Mouse (Mus musculus) MN1 (cell line): ENCODE results near the gene Ip6k1.
"Not testable (repeated sequence)": the region's sequence is repeated elsewhere in the genome, so short reads cannot be mapped to it uniquely, and the experiment has no call there.

Experiments
- DNase-seq: peaks from one replicate; pipeline ENCODE4 v3.0.0-alpha.2; 2016; ENCODE audit warnings: low spot score

Gene Ip6k1

DNA sequence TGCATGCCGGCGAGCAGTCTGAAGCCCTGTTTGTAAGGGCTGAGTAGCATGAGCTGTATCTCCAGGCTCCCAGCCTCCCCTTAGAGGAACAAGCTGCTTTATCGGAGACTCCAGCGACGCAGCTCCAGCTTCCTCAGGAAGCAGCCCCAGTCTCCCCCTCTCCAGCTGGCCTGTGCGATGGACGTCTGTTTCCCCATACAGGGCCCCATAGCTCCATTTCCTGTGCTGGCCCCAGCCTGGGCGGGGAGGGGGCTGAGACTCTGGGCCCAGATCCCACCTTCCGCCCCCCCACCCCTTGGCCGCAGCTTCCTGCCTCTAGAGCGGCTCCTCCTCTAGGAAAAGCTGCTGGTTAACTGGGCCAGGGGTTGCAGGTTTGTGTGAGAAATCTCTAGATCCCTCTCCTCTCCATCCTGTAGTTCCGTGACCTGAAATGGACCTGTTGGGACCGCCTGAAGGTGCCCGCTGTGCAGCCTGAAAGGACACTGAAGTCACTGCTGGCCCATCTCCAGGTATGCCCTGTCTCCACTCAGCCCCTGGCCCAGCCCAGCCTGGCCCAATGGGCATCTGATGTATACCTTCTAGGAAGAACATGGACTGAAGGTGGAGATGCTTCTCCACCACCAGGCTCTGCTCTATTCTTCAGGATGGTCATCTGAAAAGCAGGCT lies 19.5 kb upstream of the Ip6k1 start, which contains the start of gene Gm20661:
TSS of gene Gm20661 (plus strand) at position 378 of the 666 bp plus-strand sequence.
- peak; percentile 21 for DNase-seq

DNA sequence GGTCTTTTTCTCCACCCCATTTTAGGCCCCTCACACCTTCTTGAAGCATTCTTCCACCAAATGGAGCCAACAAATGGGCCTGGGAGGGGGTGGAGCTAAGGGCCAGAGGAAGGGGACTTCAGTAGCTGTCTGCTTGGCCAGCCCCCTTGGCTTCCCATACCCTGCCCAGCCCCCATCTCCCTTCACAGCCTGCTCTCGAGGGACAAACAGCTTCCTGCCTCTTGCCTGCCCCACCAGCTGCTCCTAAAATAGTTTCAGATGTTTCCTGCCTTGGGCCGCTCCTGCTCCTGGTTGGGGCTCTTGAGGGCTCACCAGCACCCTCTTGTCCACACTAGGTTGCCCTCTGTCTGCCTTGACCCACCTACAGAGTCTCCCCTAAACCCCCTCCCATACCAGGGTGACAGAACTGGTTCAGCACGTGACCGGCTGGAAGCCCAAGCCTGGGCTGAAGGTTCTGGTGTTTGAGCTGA lies 18.8 kb upstream of the Ip6k1 start:
- DNase-seq: peak; percentile 21

DNA sequence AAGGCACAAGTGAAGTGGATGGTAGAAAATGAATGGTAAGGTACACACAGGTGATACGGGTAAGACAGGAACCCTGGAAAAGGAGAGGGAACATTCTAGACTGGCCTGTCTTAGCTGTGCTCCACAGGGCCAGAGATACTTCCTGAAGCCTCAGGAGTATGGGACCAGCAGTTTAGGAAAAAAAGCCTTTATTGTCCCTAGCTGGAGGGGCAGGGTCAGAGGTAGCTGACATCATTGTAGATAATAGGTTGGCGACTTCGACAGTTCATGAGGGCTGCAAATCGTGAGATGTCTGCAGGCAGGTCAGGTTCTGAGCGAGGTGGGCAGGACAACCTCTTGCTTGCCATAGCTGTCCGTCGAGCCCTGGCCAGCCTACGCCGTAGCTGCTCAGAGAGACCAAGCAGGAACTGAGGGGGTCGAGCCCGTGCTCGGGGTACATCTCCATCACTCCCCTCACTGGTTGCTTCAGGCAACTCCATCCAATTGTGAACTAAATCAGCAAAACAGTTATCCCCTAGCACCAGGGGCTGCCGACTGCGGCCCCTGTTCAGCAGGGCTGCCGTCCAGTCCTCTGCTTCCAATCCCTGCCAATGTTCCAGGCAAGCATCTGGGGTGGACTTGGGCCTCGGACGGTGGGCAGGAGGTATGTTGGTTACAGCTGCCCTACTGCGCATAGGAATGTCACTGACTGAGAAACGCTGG lies 18.1 kb upstream of the Ip6k1 start:
- DNase-seq: no peak

DNA sequence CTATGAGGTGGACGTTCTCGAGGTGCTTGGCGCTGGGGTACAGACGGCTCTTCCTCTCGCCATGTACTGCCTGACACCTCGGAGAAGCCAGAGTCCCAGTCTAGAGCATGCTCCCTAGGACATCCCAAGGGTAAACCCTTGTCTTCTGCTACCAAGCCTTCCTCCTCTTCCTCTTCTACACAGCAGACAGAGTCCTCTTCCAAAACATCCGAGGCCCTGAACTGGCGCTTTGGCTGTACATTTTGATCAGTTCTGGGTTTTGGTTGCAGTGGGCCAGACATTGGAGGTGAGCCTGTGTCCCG lies 17.6 kb upstream of the Ip6k1 start:
- no peak for DNase-seq

DNA sequence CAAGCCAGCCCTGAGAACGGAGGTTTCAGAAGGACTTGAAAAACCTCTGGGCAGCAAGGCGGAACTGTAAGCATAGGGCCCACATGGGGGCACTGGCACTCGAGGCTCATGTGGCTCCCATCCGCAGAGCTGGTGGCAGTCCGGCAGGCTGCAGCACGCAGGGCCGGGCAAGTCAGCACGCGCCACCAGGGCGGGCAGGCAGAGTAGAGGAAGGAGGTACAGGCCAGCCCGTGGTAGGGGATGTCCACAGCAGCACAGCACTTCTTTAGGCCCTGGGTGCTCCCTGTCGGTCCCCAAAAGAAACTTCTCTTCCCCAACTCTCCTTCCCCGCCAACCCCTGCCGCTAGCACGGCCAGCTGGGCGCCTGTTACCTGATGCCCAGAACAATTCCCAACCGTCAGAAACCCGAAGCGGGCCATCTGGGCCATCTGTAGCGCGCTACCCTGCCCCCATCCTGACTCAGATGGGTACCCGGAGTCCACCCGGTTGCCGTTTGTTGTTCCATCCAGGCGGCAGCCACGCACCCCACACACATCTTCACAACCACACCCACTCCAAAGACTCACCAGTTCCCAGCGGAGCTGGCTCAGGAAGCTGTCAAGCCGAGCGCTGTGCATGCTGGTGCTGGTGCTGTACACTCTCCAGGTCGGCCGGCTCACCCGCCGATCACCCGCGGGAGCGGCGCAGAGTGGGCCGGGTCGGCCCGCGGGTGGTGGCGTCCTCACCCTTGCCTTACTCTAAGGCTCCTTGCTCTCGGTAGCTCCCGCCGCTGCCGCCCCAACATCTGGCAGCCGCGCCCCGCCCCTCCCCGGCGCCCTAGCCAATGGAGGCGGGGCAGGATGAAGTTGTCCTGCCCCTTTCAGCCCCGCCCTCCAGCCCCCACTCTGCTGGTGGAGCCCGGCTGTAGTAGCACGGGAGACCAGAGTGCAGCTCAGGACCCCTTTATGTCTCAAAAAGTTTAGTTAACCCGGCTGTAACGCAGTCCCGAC lies 16.9 kb upstream of the Ip6k1 start, which contains the start of gene Inka1:
TSS of gene Inka1 (minus strand) at position 749 of the 989 bp plus-strand sequence.
- DNase-seq: peak; percentile 85

DNA sequence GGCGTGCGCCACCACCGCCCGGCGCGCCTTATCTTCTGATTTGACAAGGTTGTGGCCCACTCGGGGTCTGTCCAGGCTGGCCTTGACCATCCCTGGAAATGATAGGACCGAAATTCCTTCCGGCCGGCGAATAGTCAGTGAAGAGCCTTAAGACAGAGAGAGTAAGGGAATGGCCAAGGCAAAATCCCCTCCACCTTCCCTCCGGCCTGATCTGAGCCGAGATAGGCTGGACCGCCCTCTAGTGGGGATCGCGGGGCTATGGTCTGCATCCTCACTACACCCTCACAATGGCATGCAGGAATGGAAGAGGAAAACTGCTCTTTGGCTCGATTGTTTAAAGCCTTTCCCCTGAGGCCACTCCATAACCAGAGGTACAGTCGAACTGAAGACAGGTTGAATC lies 15.9 kb upstream of the Ip6k1 start:
- DNase-seq: peak; percentile 85

DNA sequence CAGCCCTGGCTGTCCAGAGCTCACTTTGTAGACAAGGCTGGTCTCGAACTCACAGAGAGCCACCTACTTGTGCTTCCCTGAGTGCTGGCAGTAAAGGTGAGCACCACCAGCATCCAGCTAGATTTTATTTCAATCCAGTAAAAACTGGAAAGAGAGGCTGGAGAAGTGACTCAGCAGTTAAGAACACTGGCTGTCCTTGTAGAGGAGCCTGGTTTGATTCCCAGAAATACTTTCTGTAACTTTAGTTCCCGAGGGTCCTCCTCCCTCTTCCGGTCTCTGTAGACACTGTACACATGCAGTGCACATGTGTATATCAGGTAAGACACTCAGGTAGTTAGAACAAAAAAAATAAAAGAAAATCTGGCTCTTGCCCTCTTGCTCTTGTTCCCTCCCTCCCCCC lies 14.4 kb upstream of the Ip6k1 start:
- DNase-seq: no peak

DNA sequence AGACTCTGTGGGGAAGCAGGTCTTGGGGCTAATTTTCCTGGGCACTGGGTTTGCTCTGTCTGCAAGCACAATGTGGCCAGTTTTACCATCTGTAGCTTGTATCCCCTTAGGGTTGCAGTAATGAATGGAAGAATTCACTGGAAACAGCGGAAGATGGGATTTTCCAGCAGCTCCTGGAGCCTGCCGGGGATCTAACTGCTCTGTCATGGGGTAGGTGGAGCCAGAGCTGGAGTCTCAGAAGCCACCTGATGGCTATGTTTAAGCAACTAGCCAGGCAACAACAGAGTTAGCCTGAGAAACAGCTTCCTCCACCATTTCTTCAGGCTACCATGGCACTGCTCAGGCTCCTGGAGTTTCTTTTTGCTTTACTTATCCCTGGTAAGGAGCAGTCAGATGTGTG lies 10.1 kb upstream of the Ip6k1 start, which contains the start of gene Cdhr4:
TSS of gene Cdhr4 (plus strand) at position 301 of the 400 bp plus-strand sequence.
- DNase-seq: no peak

DNA sequence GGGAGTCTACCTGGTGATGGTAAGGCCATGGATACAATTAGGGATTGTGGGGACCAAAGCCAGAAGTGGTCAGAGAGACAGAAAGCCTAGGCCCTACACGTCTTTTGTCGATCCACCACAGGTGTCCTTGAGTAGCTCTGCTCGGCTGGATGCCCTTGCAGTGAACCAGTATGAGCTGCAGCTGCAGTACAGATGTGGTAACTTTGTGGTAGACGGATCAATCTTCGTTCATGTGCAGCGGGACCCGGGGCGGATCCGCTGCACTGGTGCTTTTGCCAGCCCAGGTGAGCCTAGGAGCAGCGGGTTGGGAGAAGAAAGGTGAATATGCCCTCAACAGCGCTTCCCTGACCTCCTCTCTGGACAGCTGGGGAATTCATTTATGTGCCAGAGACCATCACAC lies 9.3 kb upstream of the Ip6k1 start:
- DNase-seq: no peak

DNA sequence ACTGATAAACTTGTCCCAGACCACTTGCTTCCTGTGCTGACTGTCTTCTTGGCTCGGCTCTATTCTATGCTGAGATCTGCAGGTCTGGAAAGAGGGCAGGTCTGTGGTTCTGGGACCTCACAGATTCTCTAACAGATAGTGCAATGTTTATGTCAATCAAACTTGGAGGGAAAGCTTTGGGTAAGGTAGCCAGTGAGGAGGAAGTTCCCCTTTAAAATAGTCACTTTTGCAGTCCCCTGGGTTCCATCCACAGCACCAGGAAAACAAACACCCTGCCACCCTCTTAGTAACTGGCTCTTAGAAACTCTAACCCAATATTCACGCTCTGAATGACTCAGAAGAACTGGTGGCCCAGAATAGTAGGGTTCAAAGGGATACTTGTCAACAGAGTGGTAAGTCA lies 7.8 kb upstream of the Ip6k1 start:
- no peak for DNase-seq

DNA sequence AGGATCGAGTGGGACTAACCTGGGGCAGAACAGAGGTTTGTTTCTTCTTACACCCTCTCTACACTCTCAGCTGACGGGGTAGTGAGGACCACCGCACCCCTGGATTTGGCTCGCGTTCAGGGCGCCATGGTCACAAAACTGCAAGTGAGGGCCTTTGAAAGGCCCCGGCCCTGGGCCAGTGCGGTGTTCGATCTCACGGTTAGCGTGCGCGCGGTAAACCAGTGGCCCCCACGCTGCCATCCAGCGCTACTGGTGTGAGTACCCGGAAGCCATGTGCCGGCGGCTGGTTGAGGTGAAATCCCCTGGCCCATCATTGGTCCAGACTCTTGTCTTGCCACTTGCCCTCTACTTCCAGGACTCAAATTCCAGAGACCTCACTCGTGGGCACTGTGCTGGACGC lies 6.8 kb upstream of the Ip6k1 start:
- no peak for DNase-seq

DNA sequence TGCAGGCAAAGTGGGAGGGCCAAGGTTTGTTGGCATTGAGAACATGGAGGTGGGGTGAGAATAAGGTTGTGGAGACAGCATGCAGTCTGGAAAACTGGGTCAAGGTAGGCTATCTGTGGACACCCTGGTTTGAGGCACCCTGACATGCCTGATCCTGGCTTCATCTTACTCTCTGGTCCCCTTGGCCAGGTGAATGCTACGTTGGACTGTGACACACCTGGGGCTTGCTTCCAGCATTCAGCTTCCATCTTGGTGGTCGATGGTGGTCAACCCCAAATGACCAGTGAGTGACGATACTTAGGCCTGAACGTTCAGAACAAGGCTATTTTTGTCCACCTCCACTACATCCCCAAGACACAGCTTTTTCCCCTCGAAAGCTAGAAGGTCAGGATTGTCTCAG lies 6.3 kb upstream of the Ip6k1 start, which contains the start of gene Gm20662:
TSS of gene Gm20662 (plus strand) at position 301 of the 400 bp plus-strand sequence.
- DNase-seq: no peak

DNA sequence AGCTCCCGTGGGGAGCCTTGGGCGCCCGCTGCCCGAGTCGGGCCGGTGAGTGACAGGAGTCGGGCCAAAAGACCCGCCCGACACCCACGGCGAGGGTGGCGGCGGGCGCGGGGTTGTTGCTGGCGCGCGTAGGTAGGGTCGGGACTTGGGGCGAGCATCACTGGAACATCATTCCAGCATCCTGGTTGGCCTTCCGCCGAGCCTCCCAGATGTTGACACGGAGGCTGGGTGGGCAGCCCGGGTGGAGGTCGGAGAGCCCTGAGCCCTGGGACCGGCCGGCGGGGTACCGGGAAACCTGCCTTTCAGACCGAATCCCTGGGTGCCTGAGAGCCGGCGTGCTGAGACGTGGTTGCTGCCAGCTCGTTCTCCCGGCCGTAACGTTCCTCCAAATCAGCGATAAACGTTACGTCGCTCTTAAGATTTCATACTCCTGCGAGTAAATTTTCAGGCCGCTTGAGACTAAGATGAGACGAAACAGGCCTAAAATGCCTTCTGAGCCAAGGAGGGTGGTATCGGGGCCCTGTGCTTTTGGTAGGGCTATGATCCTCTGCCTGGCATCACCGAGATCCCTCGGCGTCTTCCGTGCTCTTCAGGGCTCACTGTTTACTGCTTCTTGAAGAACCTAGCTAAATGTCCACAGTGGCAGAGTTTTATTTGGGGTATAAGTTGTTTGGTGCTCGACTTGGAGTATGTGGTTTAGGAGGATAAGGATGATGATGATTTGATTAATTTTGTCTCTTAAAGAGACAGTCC lies 653 bp downstream of the Ip6k1 start:
- peak; percentile 44 for DNase-seq

DNA sequence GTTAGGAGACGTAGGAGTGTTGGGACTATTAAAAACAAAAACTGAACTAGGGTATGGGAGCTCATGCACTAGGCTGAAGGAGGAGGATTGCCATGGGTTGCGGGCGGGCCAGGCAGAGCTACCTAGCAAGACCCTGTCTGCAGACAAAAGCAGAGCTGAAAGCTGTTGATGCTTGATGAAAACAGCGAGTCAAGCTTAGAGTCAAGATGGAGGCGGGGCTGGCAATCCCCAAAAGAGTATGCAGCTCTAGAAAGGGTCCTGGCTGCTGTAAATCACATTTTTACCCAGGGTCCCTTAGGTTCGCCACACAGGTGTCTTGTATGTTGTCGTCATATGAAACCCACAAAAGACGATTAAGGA lies 1.2 kb downstream of the Ip6k1 start:
- DNase-seq: peak; percentile 36

DNA sequence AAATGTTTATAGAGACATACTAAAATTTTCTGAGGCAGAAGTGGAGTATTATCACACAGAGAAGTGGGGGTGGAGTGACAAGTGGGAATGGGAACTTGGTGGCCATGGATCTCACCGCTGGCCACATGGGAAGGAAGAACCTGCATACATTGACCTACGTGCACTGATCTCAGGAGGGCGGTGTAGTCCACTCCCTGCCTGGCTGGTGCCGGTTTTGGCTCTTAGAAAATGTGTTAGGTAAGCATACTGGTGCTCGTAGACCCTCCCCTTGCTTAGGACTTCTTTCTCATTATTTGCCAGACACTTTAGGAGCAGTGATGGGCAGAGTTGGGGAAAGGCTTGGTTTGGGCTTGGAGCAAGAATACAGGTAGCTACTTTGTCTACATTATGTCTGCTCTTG lies 5.7 kb downstream of the Ip6k1 start:
- no peak for DNase-seq

DNA sequence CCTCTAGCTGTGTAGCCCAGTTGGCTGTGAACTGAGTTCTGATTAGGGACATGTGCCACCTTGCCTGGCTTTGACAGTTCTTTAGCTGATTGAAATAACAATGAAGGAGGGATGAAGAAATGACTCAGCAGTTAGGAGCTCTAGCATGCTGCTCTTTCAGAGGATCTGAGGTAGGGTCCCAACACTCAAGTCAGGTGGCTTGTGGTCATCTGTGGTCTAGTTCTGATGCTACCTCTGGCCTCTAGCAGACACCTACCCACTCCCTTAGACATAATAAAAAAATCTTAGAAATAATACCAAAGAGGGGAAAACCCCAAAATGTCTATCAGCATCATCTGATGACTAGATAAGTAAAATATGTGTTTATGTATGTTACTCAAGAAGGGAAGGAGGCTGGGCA lies 8.1 kb downstream of the Ip6k1 start:
- DNase-seq: no peak

DNA sequence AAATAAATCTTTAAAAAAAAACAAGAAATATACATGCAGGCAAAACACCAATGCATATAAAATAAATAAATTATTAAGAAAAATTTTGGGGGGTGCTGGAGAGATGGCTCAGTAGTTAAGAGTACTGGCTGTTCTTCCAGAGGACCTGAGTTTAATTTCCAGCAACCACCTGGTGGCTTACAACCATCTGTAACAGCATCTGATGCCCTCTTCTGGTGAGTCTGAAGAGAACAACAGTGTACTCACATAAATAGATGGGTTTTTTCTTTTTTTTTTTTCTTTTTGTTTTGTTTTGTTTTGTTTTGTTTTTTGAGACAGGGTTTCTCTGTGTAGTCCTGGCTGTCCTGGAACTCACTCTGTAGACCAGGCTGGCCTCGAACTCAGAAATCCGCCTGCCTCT lies 11.3 kb downstream of the Ip6k1 start:
- not testable (repeated sequence) for DNase-seq

DNA sequence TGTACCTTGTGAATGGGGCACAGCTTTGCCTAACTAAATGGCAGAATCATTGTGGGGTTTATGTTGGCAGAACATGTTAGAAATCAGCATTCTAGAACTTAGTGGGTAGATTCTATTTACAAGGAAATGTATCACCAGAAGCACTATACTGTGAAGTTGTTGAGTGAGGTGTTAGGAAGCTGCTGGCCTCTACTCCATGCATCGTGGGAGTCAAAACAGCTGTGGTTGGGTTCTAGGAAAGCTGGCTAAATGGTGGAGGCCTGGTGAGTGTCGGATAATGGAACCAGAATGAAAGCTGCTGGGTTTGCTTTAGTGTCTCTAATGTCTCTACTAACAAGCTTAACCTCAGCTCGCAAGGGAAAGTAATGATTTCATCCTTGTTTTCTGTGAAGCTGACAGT lies 14.8 kb downstream of the Ip6k1 start:
- no peak for DNase-seq

DNA sequence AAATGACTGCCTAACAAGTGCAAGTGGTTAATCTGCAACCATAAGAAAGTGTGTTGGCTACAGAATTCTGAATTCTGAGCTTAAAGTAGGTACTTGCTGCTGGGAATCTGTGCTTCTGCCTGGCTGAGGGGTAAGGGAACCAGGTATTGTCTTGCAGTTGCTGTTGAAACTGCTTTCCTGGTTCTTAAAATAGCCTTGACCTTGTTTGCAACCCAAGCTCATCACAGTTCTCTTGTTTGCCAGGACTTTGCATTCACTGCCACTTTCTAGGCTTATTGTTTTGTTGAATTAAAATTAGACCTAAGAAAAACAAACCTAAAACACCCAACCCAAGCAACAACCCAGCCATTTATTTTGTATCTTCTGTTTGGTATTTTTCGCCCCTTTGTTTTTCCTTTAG lies 18.4 kb downstream of the Ip6k1 start:
- DNase-seq: no peak

DNA sequence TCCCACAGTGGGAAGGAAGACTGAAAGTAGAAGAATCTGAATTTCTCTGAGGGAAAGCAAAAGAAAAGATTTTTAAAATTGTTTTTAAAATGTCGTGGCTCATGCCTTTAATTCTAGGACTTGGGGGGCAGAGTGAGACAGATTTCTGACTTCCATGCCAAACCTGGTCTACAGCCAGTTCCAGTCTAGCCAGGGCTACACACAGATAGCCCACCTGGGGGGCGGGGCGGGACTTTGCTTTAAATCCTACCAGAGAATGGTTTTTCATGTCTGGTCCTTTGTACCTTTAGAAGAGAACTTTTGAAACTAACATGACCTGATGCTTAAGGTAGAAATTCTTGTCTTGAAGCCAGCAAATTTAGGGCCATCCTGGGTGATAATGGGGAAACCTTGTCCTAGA lies 20.9 kb downstream of the Ip6k1 start:
- DNase-seq: no peak

DNA sequence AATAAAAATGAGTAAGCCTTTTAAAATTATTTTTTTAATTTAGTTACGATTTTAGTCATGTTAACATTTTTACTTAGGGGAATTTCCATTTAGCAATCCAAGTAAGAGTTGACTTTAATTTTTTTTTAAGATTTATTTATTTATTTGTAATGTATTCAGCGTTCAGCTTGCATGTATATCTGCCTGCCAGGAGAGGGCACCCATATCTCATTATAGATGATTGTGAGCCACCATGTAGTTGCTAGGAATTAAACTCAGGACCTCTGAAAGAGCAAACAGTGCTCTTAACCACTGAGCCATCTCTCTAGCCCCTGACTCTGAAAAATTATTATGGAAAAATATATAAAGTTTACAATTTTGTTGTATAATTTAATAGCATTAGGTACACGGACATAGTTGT lies 24.3 kb downstream of the Ip6k1 start:
- DNase-seq: no peak

DNA sequence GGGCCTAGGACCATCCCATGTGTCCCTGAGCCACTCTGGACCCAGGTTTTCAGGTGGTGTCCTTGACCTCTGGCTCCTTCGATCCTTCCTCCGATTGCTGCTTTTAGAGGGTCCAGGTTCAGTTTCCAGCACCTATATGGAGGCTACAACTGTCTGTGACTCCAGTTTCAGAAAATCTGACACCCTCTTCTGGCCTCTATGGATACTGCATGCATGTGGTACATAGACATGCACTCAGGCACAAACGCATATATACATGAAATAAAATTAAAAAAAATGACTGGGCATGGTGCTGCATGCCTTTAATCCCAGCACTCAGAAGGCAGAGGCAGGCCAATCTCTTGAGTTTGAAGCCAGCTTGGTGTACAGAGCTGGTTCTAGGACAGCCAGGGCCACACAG lies 25.6 kb downstream of the Ip6k1 start:
- DNase-seq: no peak
